Mouse (Mus musculus): Measurements from ENCODE around the gene Tnfaip8l1. TPM values are rescaled to one million over a fixed set of nuclear protein-coding genes. Genes with fewer than 3 reads are reported as not detected.

Tnfaip8l1 gene
- polyA plus RNA-seq, 1 experiment from 2014 or later = 6.8 TPM

GRCm38 (mm10) chr17:56200586-56200985, 38.3 kb downstream of the Tnfaip8l1 start:
- WGBS = 84% methylated on average over 9 of the region's 9 CpGs
- no peak for ATAC-seq (replicated peaks; ENCODE audit: low FRiP score)

GRCm38 (mm10) chr17:56201642-56202041, 39.4 kb downstream of the Tnfaip8l1 start:
- 63% methylated on average over 3 of the region's 3 CpGs for WGBS
- no peak for ATAC-seq (replicated peaks; ENCODE audit: low FRiP score)
- Histone ChIP-seq H3K4me1 (replicated peaks; ENCODE audit: control insufficient read depth, insufficient read depth, low read length) (no peaks in the 10 kb centered on the region), H3K27ac (ENCODE audit: low read depth, low read length) (no peak overlapping the region), H3K4me3 (ENCODE audit: low read depth, low read length) (no peak overlapping the region), H3K36me3 (ENCODE audit: control insufficient read depth, insufficient read depth, low read length) (peaks cover 59% of the 10 kb centered on the region), H3K9ac (ENCODE audit: low read depth, low read length) (no peak overlapping the region), H3K27me3 (replicated peaks; ENCODE audit: control insufficient read depth, insufficient read depth, low read length) (no peaks in the 10 kb centered on the region), H3K4me2 (no peak overlapping the region), H3K9me3 (ENCODE audit: control insufficient read depth, low read length) (no peaks in the 10 kb centered on the region)
- DNase-seq (ENCODE audit: low spot score) = no peak

More at GRCm38 (mm10) chr17:56200586-56200985, 38.3 kb downstream of the Tnfaip8l1 start:
- no peak overlapping the region for H3K4me2 ChIP-seq
- H3K27me3 ChIP-seq (replicated peaks; ENCODE audit: control insufficient read depth, insufficient read depth, low read length) = no peaks in the 10 kb centered on the region
- H3K27ac ChIP-seq (ENCODE audit: low read depth, low read length) = no peak overlapping the region
- no peak overlapping the region for H3K4me3 ChIP-seq (ENCODE audit: low read depth, low read length)
- DNase-seq (ENCODE audit: low spot score) = no peak
- peaks cover 56% of the 10 kb centered on the region for H3K36me3 ChIP-seq (ENCODE audit: control insufficient read depth, insufficient read depth, low read length)
- no peaks in the 10 kb centered on the region for H3K4me1 ChIP-seq (replicated peaks; ENCODE audit: control insufficient read depth, insufficient read depth, low read length)
- H3K9ac ChIP-seq (ENCODE audit: low read depth, low read length) = no peak overlapping the region
- H3K9me3 ChIP-seq (ENCODE audit: control insufficient read depth, low read length) = no peaks in the 10 kb centered on the region

GRCm38 (mm10) chr17:56202476-56202875, 40.2 kb downstream of the Tnfaip8l1 start:
- no peaks in the 10 kb centered on the region for H3K9me3 ChIP-seq (ENCODE audit: control insufficient read depth, low read length)
- no peak overlapping the region for H3K9ac ChIP-seq (ENCODE audit: low read depth, low read length)
- H3K4me3 ChIP-seq (ENCODE audit: low read depth, low read length) = no peak overlapping the region
- H3K27ac ChIP-seq (ENCODE audit: low read depth, low read length) = no peak overlapping the region
- H3K36me3 ChIP-seq (ENCODE audit: control insufficient read depth, insufficient read depth, low read length) = peaks cover 58% of the 10 kb centered on the region
- H3K4me2 ChIP-seq = no peak overlapping the region
- H3K4me1 ChIP-seq (replicated peaks; ENCODE audit: control insufficient read depth, insufficient read depth, low read length) = no peaks in the 10 kb centered on the region
- 91% methylated on average over 8 of the region's 8 CpGs for WGBS
- DNase-seq (ENCODE audit: low spot score) (no peak), ATAC-seq (replicated peaks; ENCODE audit: low FRiP score) (no peak)
- no peaks in the 10 kb centered on the region for H3K27me3 ChIP-seq (replicated peaks; ENCODE audit: control insufficient read depth, insufficient read depth, low read length)

GRCm38 (mm10) chr17:56203729-56204128, 41.5 kb downstream of the Tnfaip8l1 start:
- 70% methylated on average over 3 of the region's 3 CpGs for WGBS

GRCm38 (mm10) chr17:56206276-56206884, 44.1 kb downstream of the Tnfaip8l1 start:
- Histone ChIP-seq H3K27me3 (replicated peaks; ENCODE audit: control insufficient read depth, insufficient read depth, low read length) (no peaks in the 10 kb centered on the region), H3K9me3 (ENCODE audit: control insufficient read depth, low read length) (no peaks in the 10 kb centered on the region), H3K27ac (ENCODE audit: low read depth, low read length) (no peak overlapping the region), H3K4me1 (replicated peaks; ENCODE audit: control insufficient read depth, insufficient read depth, low read length) (0 out of 2 replicates have a peak, but pooled peaks cover 4% of the 10 kb centered on the region), H3K36me3 (ENCODE audit: control insufficient read depth, insufficient read depth, low read length) (peaks cover 72% of the 10 kb centered on the region), H3K4me2 (no peak overlapping the region), H3K9ac (ENCODE audit: low read depth, low read length) (no peak overlapping the region), H3K4me3 (ENCODE audit: low read depth, low read length) (no peak overlapping the region)
- WGBS = 81% methylated on average over 10 of the region's 10 CpGs
- DNase-seq (ENCODE audit: low spot score) = no peak
- peak; percentile 39; the same call in 1 of the 2 replicates for ATAC-seq (replicated peaks; ENCODE audit: low FRiP score)

More at GRCm38 (mm10) chr17:56203729-56204128, 41.5 kb downstream of the Tnfaip8l1 start:
- peaks cover 53% of the 10 kb centered on the region for H3K36me3 ChIP-seq (ENCODE audit: control insufficient read depth, insufficient read depth, low read length)
- H3K27ac ChIP-seq (ENCODE audit: low read depth, low read length) = no peak overlapping the region
- no peak overlapping the region for H3K4me2 ChIP-seq
- no peaks in the 10 kb centered on the region for H3K27me3 ChIP-seq (replicated peaks; ENCODE audit: control insufficient read depth, insufficient read depth, low read length)
- H3K4me1 ChIP-seq (replicated peaks; ENCODE audit: control insufficient read depth, insufficient read depth, low read length) = 0 out of 2 replicates have a peak, but pooled peaks cover 4% of the 10 kb centered on the region
- H3K9ac ChIP-seq (ENCODE audit: low read depth, low read length) = no peak overlapping the region
- H3K4me3 ChIP-seq (ENCODE audit: low read depth, low read length) = no peak overlapping the region
- ATAC-seq (replicated peaks; ENCODE audit: low FRiP score) (no peak), DNase-seq (ENCODE audit: low spot score) (no peak)
- H3K9me3 ChIP-seq (ENCODE audit: control insufficient read depth, low read length) = no peaks in the 10 kb centered on the region

- Histone ChIP-seq H3K4me2 (no peak overlapping the region), H3K9me3 (ENCODE audit: control insufficient read depth, low read length) (no peaks in the 10 kb centered on the region), H3K36me3 (ENCODE audit: control insufficient read depth, insufficient read depth, low read length) (peaks cover 68% of the 10 kb centered on the region), H3K4me3 (ENCODE audit: low read depth, low read length) (no peak overlapping the region), H3K27me3 (replicated peaks; ENCODE audit: control insufficient read depth, insufficient read depth, low read length) (no peaks in the 10 kb centered on the region), H3K9ac (ENCODE audit: low read depth, low read length) (no peak overlapping the region), H3K4me1 (replicated peaks; ENCODE audit: control insufficient read depth, insufficient read depth, low read length) (0 out of 2 replicates have a peak, but pooled peaks cover 4% of the 10 kb centered on the region), H3K27ac (ENCODE audit: low read depth, low read length) (no peak overlapping the region)
- no peak for DNase-seq (ENCODE audit: low spot score)
- WGBS = 79% methylated on average over 6 of the region's 6 CpGs
- no peak for ATAC-seq (replicated peaks; ENCODE audit: low FRiP score)
These were observed 44.9 kb downstream of the Tnfaip8l1 start for GRCm38 (mm10) chr17:56206986-56207674.

GRCm38 (mm10) chr17:56207963-56208530, 45.8 kb downstream of the Tnfaip8l1 start:
- H3K27ac ChIP-seq (ENCODE audit: low read depth, low read length) = no peak overlapping the region
- no peaks in the 10 kb centered on the region for H3K9me3 ChIP-seq (ENCODE audit: control insufficient read depth, low read length)
- H3K27me3 ChIP-seq (replicated peaks; ENCODE audit: control insufficient read depth, insufficient read depth, low read length) = no peaks in the 10 kb centered on the region
- DNase-seq (ENCODE audit: low spot score) (no peak), ATAC-seq (replicated peaks; ENCODE audit: low FRiP score) (no peak)
- 89% methylated on average over 9 of the region's 9 CpGs for WGBS
- peaks cover 6% of the 10 kb centered on the region for H3K4me1 ChIP-seq (replicated peaks; ENCODE audit: control insufficient read depth, insufficient read depth, low read length)
- H3K9ac ChIP-seq (ENCODE audit: low read depth, low read length) = no peak overlapping the region
- no peak overlapping the region for H3K4me2 ChIP-seq
- no peak overlapping the region for H3K4me3 ChIP-seq (ENCODE audit: low read depth, low read length)
- H3K36me3 ChIP-seq (ENCODE audit: control insufficient read depth, insufficient read depth, low read length) = peaks cover 59% of the 10 kb centered on the region

- Histone ChIP-seq H3K4me3 (ENCODE audit: low read depth, low read length) (no peak overlapping the region), H3K27me3 (replicated peaks; ENCODE audit: control insufficient read depth, insufficient read depth, low read length) (no peaks in the 10 kb centered on the region), H3K36me3 (ENCODE audit: control insufficient read depth, insufficient read depth, low read length) (peaks cover 58% of the 10 kb centered on the region), H3K9ac (ENCODE audit: low read depth, low read length) (no peak overlapping the region), H3K9me3 (ENCODE audit: control insufficient read depth, low read length) (no peaks in the 10 kb centered on the region), H3K27ac (ENCODE audit: low read depth, low read length) (no peak overlapping the region), H3K4me2 (no peak overlapping the region), H3K4me1 (replicated peaks; ENCODE audit: control insufficient read depth, insufficient read depth, low read length) (peaks cover 8% of the 10 kb centered on the region)
- ATAC-seq (replicated peaks; ENCODE audit: low FRiP score) (no peak), DNase-seq (ENCODE audit: low spot score) (no peak)
- WGBS = 89% methylated on average over 3 of the region's 3 CpGs
These were observed 46.5 kb downstream of the Tnfaip8l1 start for GRCm38 (mm10) chr17:56208821-56209220.

All from liver, embryonic 11.5 days (tissue).